Mouse (Mus musculus): Measurements from ENCODE around the gene Dync1h1. TPM values are rescaled to one million over a fixed set of nuclear protein-coding genes. Genes with fewer than 3 reads are reported as not detected.
"Not testable (repeated sequence)": the region's sequence is repeated elsewhere in the genome, so short reads cannot be mapped to it uniquely, and the experiment has no call there.

Dync1h1 gene
- polyA plus RNA-seq, 1 experiment from 2014 or later = 32.5 TPM

GRCm38 (mm10) chr12:110698523-110699170 is 97.4 kb downstream of the Dync1h1 start:
- no peak overlapping the region for H3K4me2 ChIP-seq (ENCODE audit: low read depth, low read length)
- no peaks in the 10 kb centered on the region for H3K36me3 ChIP-seq (ENCODE audit: control insufficient read depth, insufficient read depth, low read length)
- no peak overlapping the region for H3K4me3 ChIP-seq (ENCODE audit: low read length)
- no peak for ATAC-seq
- peak overlapping the region; percentile 40; the same call in 1 of the 2 replicates for H3K9ac ChIP-seq (ENCODE audit: low read depth, low read length)
- H3K4me1 ChIP-seq (ENCODE audit: control insufficient read depth, insufficient read depth, low read length) = peaks cover 17% of the 10 kb centered on the region
- no peak overlapping the region; the same call in 1 of the 2 replicates for H3K27ac ChIP-seq (ENCODE audit: low read length)
- no peaks in the 10 kb centered on the region for H3K27me3 ChIP-seq (replicated peaks; ENCODE audit: control insufficient read depth, insufficient read depth, low read length)
- H3K9me3 ChIP-seq (ENCODE audit: control insufficient read depth, low read length) = no peaks in the 10 kb centered on the region
- 35% methylated on average over 15 of the region's 15 CpGs for WGBS

- no peak overlapping the region for H3K27ac ChIP-seq (ENCODE audit: low read length)
- H3K4me2 ChIP-seq (ENCODE audit: low read depth, low read length) = no peak overlapping the region
- H3K9ac ChIP-seq (ENCODE audit: low read depth, low read length) = peak overlapping the region; percentile 40; the same call in 1 of the 2 replicates
Observed at GRCm38 (mm10) chr12:110699171-110699547, 97.9 kb downstream of the Dync1h1 start.

GRCm38 (mm10) chr12:110700730-110701129 is 99.5 kb downstream of the Dync1h1 start:
- Histone ChIP-seq H3K9me3 (ENCODE audit: control insufficient read depth, low read length) (no peaks in the 10 kb centered on the region), H3K4me2 (ENCODE audit: low read depth, low read length) (no peak overlapping the region), H3K36me3 (ENCODE audit: control insufficient read depth, insufficient read depth, low read length) (no peaks in the 10 kb centered on the region), H3K4me1 (ENCODE audit: control insufficient read depth, insufficient read depth, low read length) (peaks cover 10% of the 10 kb centered on the region; the same call in 1 of the 2 replicates), H3K9ac (ENCODE audit: low read depth, low read length) (no peak overlapping the region), H3K4me3 (ENCODE audit: low read length) (no peak overlapping the region), H3K27ac (ENCODE audit: low read length) (no peak overlapping the region), H3K27me3 (replicated peaks; ENCODE audit: control insufficient read depth, insufficient read depth, low read length) (no peaks in the 10 kb centered on the region)
- 70% methylated on average over 2 of the region's 2 CpGs for WGBS
- ATAC-seq = no peak

More at GRCm38 (mm10) chr12:110699171-110699547, 97.9 kb downstream of the Dync1h1 start:
- WGBS = 44% methylated on average over 2 of the region's 2 CpGs
- Histone ChIP-seq H3K27me3 (replicated peaks; ENCODE audit: control insufficient read depth, insufficient read depth, low read length) (no peaks in the 10 kb centered on the region), H3K36me3 (ENCODE audit: control insufficient read depth, insufficient read depth, low read length) (no peaks in the 10 kb centered on the region), H3K4me1 (ENCODE audit: control insufficient read depth, insufficient read depth, low read length) (peaks cover 17% of the 10 kb centered on the region), H3K4me3 (ENCODE audit: low read length) (no peak overlapping the region), H3K9me3 (ENCODE audit: control insufficient read depth, low read length) (no peaks in the 10 kb centered on the region)
- ATAC-seq = no peak

- H3K4me3 ChIP-seq (ENCODE audit: low read length); H3K4me2 ChIP-seq (ENCODE audit: low read depth, low read length); ATAC-seq; H3K36me3 ChIP-seq (ENCODE audit: control insufficient read depth, insufficient read depth, low read length); H3K27me3 ChIP-seq (replicated peaks; ENCODE audit: control insufficient read depth, insufficient read depth, low read length); H3K9me3 ChIP-seq (ENCODE audit: control insufficient read depth, low read length): not testable (repeated sequence)
- peaks cover 11% of the 10 kb centered on the region; the same call in 1 of the 2 replicates for H3K4me1 ChIP-seq (ENCODE audit: control insufficient read depth, insufficient read depth, low read length)
- H3K9ac ChIP-seq (ENCODE audit: low read depth, low read length) = peak overlapping the region; percentile 36; the same call in 1 of the 2 replicates
- 0 out of 2 replicates have a peak overlapping the region, but pooled peaks have one; percentile 18 for H3K27ac ChIP-seq (ENCODE audit: low read length)
- 32% methylated on average over 3 of the region's 3 CpGs for WGBS
Observed at GRCm38 (mm10) chr12:110701363-110701762, 100.1 kb downstream of the Dync1h1 start.

GRCm38 (mm10) chr12:110702556-110702955 is 101.3 kb downstream of the Dync1h1 start, which contains the start of gene Hsp90aa1:
Gene Hsp90aa1, minus strand, starts transcription at chr12:110702728.
- H3K4me2 ChIP-seq (ENCODE audit: low read depth, low read length) = no peak within 1 kb of the TSS
- H3K9me3 ChIP-seq (ENCODE audit: control insufficient read depth, low read length) = no peaks in the 10 kb centered on the region
- peak within 1 kb of the TSS; percentile 54 for H3K9ac ChIP-seq (ENCODE audit: low read depth, low read length)
- 0 out of 2 replicates have a peak within 1 kb of the TSS, but pooled peaks have one; percentile 18 for H3K27ac ChIP-seq (ENCODE audit: low read length)
- no peaks in the 10 kb centered on the region for H3K36me3 ChIP-seq (ENCODE audit: control insufficient read depth, insufficient read depth, low read length)
- no peaks in the 10 kb centered on the region for H3K27me3 ChIP-seq (replicated peaks; ENCODE audit: control insufficient read depth, insufficient read depth, low read length)
- peaks cover 12% of the 10 kb centered on the region; the same call in 1 of the 2 replicates for H3K4me1 ChIP-seq (ENCODE audit: control insufficient read depth, insufficient read depth, low read length)
- 45% methylated on average over 4 of the region's 4 CpGs for WGBS
- no peak within 1 kb of the TSS for H3K4me3 ChIP-seq (ENCODE audit: low read length)
- no peak for ATAC-seq

- 29% methylated on average over 8 of the region's 8 CpGs for WGBS
- H3K4me2 ChIP-seq (ENCODE audit: low read depth, low read length) = no peak overlapping the region
Observed at GRCm38 (mm10) chr12:110703008-110703471, 101.8 kb downstream of the Dync1h1 start.

GRCm38 (mm10) chr12:110703682-110704081 is 102.4 kb downstream of the Dync1h1 start:
- Histone ChIP-seq H3K36me3 (ENCODE audit: control insufficient read depth, insufficient read depth, low read length) (no peaks in the 10 kb centered on the region), H3K9me3 (ENCODE audit: control insufficient read depth, low read length) (no peaks in the 10 kb centered on the region), H3K27ac (ENCODE audit: low read length) (no peak overlapping the region), H3K4me2 (ENCODE audit: low read depth, low read length) (no peak overlapping the region), H3K9ac (ENCODE audit: low read depth, low read length) (no peak overlapping the region), H3K4me1 (ENCODE audit: control insufficient read depth, insufficient read depth, low read length) (peaks cover 12% of the 10 kb centered on the region; the same call in 1 of the 2 replicates), H3K27me3 (replicated peaks; ENCODE audit: control insufficient read depth, insufficient read depth, low read length) (no peaks in the 10 kb centered on the region), H3K4me3 (ENCODE audit: low read length) (no peak overlapping the region)
- no peak for ATAC-seq
- WGBS = 67% methylated on average over 7 of the region's 7 CpGs

More at GRCm38 (mm10) chr12:110703008-110703471, 101.8 kb downstream of the Dync1h1 start:
- Histone ChIP-seq H3K4me3 (ENCODE audit: low read length) (no peak overlapping the region), H3K4me1 (ENCODE audit: control insufficient read depth, insufficient read depth, low read length) (peaks cover 12% of the 10 kb centered on the region; the same call in 1 of the 2 replicates), H3K36me3 (ENCODE audit: control insufficient read depth, insufficient read depth, low read length) (no peaks in the 10 kb centered on the region), H3K27me3 (replicated peaks; ENCODE audit: control insufficient read depth, insufficient read depth, low read length) (no peaks in the 10 kb centered on the region), H3K9ac (ENCODE audit: low read depth, low read length) (peak overlapping the region; percentile 54), H3K27ac (ENCODE audit: low read length) (no peak overlapping the region), H3K9me3 (ENCODE audit: control insufficient read depth, low read length) (no peaks in the 10 kb centered on the region)
- ATAC-seq = peak; percentile 62

GRCm38 (mm10) chr12:110705419-110705818 is 104.2 kb downstream of the Dync1h1 start:
- ATAC-seq; H3K4me3 ChIP-seq (ENCODE audit: low read length); H3K4me2 ChIP-seq (ENCODE audit: low read depth, low read length); H3K27ac ChIP-seq (ENCODE audit: low read length); H3K36me3 ChIP-seq (ENCODE audit: control insufficient read depth, insufficient read depth, low read length); H3K9me3 ChIP-seq (ENCODE audit: control insufficient read depth, low read length); H3K9ac ChIP-seq (ENCODE audit: low read depth, low read length); H3K4me1 ChIP-seq (ENCODE audit: control insufficient read depth, insufficient read depth, low read length); H3K27me3 ChIP-seq (replicated peaks; ENCODE audit: control insufficient read depth, insufficient read depth, low read length): not testable (repeated sequence)
- WGBS = 86% methylated on average over 4 of the region's 4 CpGs

GRCm38 (mm10) chr12:110706337-110707231 is 105.3 kb downstream of the Dync1h1 start:
- peak overlapping the region; percentile 56 for H3K9ac ChIP-seq (ENCODE audit: low read depth, low read length)
- peak overlapping the region; percentile 52 for H3K27ac ChIP-seq (ENCODE audit: low read length)
- H3K9me3 ChIP-seq (ENCODE audit: control insufficient read depth, low read length) = no peaks in the 10 kb centered on the region
- 3% methylated on average over 27 of the region's 27 CpGs for WGBS
- H3K4me3 ChIP-seq (ENCODE audit: low read length) = peak overlapping the region; percentile 43
- no peaks in the 10 kb centered on the region for H3K27me3 ChIP-seq (replicated peaks; ENCODE audit: control insufficient read depth, insufficient read depth, low read length)
- no peaks in the 10 kb centered on the region for H3K36me3 ChIP-seq (ENCODE audit: control insufficient read depth, insufficient read depth, low read length)
- H3K4me1 ChIP-seq (ENCODE audit: control insufficient read depth, insufficient read depth, low read length) = peaks cover 5% of the 10 kb centered on the region; the same call in 1 of the 2 replicates
- peak overlapping the region; percentile 68 for H3K4me2 ChIP-seq (ENCODE audit: low read depth, low read length)
- peak; percentile 74 for ATAC-seq
